ENCODE assay signal across 8 mouse cellular contexts in the genomic region with DNA sequence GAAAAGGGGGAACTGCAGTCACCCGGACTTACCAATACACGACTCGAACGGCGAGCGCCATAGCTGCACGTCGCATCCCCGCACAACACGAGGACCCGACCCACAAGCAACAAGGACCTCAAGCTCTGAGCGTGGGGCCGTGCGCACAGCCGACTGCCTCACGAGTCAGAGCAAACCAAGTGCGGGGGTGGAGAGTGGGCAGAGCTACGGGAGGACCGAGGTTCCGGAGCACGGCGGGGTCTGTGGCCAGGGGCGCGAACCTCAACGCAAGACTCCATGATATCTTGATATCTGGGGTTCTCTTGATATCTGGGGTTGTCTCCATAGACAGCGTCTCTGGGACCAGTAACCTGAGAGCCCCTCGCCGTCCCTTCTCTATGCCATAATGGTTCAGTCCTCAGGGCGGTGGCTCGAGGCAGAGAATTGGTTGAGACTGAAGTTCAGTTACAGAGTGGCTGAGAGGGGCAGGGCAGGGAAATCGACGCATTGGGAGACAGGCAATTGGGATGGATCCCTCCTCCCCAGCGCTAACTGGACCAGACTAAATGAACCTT. TPM values are rescaled to one million over a fixed set of nuclear protein-coding genes. Genes with fewer than 3 reads are reported as not detected.
DNase-seq lines count a peak whose midpoint lies in the region; ATAC-seq lines count a peak whose summit lies in the region.

A gene (minus strand): TSS at position 183 of the 554 bp plus-strand sequence.

- peaks cover 27% of the 10 kb centered on the region for H3K36me3 ChIP-seq in hindbrain, embryonic 12.5 days

- WGBS in hindbrain, embryonic 12.5 days, result under 1% methylated on average over 33 of the region's 33 CpGs

- DNase-seq in Muller cell, postnatal 12 days (ENCODE audit: inconsistent ontology term), result peak; percentile 95
- DNase-seq in cerebellum, adult 9-11 months, result peak; percentile 93
- peak; percentile 90 to 92 for DNase-seq in frontal cortex, postnatal 10 days (ENCODE audit: low spot score in 2 of 2)
- DNase-seq in layer of hippocampus, postnatal 14 days (ENCODE audit: low spot score in 2 of 2), result peak; percentile 95 to 96
- DNase-seq in lung, postnatal 14 days, result peak; percentile 91
- peak; percentile 90 for DNase-seq in retina, adult 2 months (ENCODE audit: low read depth, low spot score)
- peak; percentile 91 to 92 for DNase-seq in thymus, postnatal 36 days

- no peaks in the 10 kb centered on the region for H3K9me3 ChIP-seq in hindbrain, embryonic 12.5 days (replicated peaks)

- H3K4me1 ChIP-seq in hindbrain, embryonic 12.5 days, result peaks cover 23% of the 10 kb centered on the region

- peak within 1 kb of the TSS; percentile 69 for H3K4me2 ChIP-seq in hindbrain, embryonic 12.5 days (replicated peaks)

- peak; percentile 96 for ATAC-seq in hindbrain, embryonic 12.5 days (ENCODE audit: low FRiP score)

- H3K4me3 ChIP-seq in hindbrain, embryonic 12.5 days, result peak within 1 kb of the TSS; percentile 55

- peak within 1 kb of the TSS; percentile 71 for H3K27ac ChIP-seq in hindbrain, embryonic 12.5 days

- H3K27me3 ChIP-seq in hindbrain, embryonic 12.5 days, result no peaks in the 10 kb centered on the region

- H3K9ac ChIP-seq in hindbrain, embryonic 12.5 days, result peak within 1 kb of the TSS; percentile 64

RNA-seq across cellular contexts. Expression of the gene that starts here (rescaled TPM):
- 1,041 and 1,118 TPM in 2 replicates for polyA plus RNA-seq in hindbrain, embryonic 12.5 days (2016; fragmentation: Nextera tagmentation; extraction: Ambion mirVana)
- total RNA-seq in layer of hippocampus, postnatal 14 days (2021), result 1,000 to 10,000 TPM; 1,721 to 1,761 TPM

Comparison
In these comparisons a context has a peak if more than half of its experiments do, and no peak if none do; other contexts are left out.
1. Peak in every context shown above with its lines: DNase-seq, ATAC-seq, H3K4me3 ChIP-seq and H3K27ac ChIP-seq.